Mouse (Mus musculus) liver, adult 2 months (tissue): ENCODE measurements around the gene Ube2z. TPM values are rescaled to one million over a fixed set of nuclear protein-coding genes. Genes with fewer than 3 reads are reported as not detected.

Source experiments
- DNase-seq: peaks from one replicate; pipeline ENCODE4 v3.0.0-alpha.2; 2011; ENCODE audit warnings: low read depth, low spot score; ENCODE audit errors: extremely low read depth
- H3K27ac ChIP-seq: fragments of 200-500 bp; replicated peaks from 2 replicates; pipeline ENCODE4 v1.5.1; 2012; ENCODE audit warnings: low read depth, mild to moderate bottlenecking, control low read depth, inconsistent platforms, low read length; ENCODE audit not compliant: insufficient read depth
- H3K27me3 ChIP-seq: fragments of 200-500 bp; 2 replicates; pipeline ENCODE4 v1.6.1; 2012; ENCODE audit warnings: mild to moderate bottlenecking, moderate library complexity, low read length, inconsistent platforms; ENCODE audit not compliant: control insufficient read depth, insufficient read depth
- H3K36me3 ChIP-seq: fragments of 200-500 bp; 2 replicates; pipeline ENCODE4 v1.6.1; 2012; ENCODE audit warnings: low read length, inconsistent platforms; ENCODE audit not compliant: control insufficient read depth, insufficient read depth
- H3K4me1 ChIP-seq: fragments of 200-500 bp; 2 replicates; pipeline ENCODE4 v1.6.1; 2011; ENCODE audit warnings: low read length; ENCODE audit not compliant: control insufficient read depth, insufficient read depth
- H3K4me3 ChIP-seq: fragments of 200-500 bp; 2 replicates; pipeline ENCODE4 v1.5.1; 2011; ENCODE audit warnings: low read depth, mild to moderate bottlenecking, control low read depth, low read length, moderate library complexity; ENCODE audit not compliant: insufficient read depth
- H3K79me2 ChIP-seq: fragments of 200-500 bp; 2 replicates; pipeline ENCODE4 v1.6.1; 2012; ENCODE audit warnings: inconsistent platforms, mild to moderate bottlenecking, low read length, moderate library complexity; ENCODE audit not compliant: control insufficient read depth, insufficient read depth
- H3K9ac ChIP-seq: fragments of 200-500 bp; 2 replicates; pipeline ENCODE4 v1.6.1; 2012; ENCODE audit warnings: low read depth, mild to moderate bottlenecking, control low read depth, inconsistent platforms, low read length
- CTCF ChIP-seq: fragments of 200-500 bp; IDR thresholded peaks from 2 replicates; pipeline ENCODE4 v1.5.1; 2011; ENCODE audit warnings: low read depth, low read length, control low read depth
- POLR2A ChIP-seq: fragments of 200-500 bp; IDR thresholded peaks from 2 replicates; pipeline ENCODE4 v1.6.1; 2011; ENCODE audit warnings: low read length, control low read depth; ENCODE audit not compliant: insufficient read depth; ENCODE audit errors: extremely low read depth
- WGBS: fragments of 180-500 bp; shearing (Covaris S2); methylation state at CpG from one replicate; pipeline ENCODE4 v1.1.7; 2018; 5-methylcytosine and 5-hydroxymethylcytosine counted together
- polyA plus RNA-seq: library from polyadenylated mRNA; depleted of rRNA; stranded (reverse); fragments of >200 nt; gene quantifications from 2 replicates; pipeline ENCODE4 v1.2.3, GENCODE M21; 2012
- total RNA-seq: library from RNA; depleted of rRNA; stranded (reverse); fragments of >200 nt; gene quantifications from 2 replicates; pipeline ENCODE4 v1.2.3, GENCODE M21; 2014

Ube2z gene
- total and polyA plus RNA-seq, 2 experiments: 18.6 to 22.8 TPM

DNA sequence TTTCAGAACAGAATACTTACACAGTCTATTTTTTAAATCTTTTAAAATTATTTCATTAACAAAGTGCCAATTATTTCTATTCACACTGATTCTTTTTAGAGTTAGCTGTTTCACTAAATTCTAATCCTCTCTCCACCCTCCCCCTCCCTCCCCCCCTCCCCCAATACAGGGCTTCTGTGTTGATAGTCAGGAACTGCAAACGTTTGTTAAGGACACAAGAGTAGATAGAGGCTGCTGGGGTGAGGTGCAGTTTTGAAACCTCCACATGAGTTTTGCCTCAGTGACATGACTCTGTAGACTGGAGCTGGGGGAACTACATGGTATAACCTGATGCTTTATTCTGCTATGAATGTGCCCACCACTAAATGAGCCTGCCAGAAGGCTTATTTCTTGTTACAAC lies 56.4 kb downstream of the Ube2z start:
- H3K4me1 ChIP-seq: no peaks in the 10 kb centered on the region
- WGBS: 8% methylated on average over 1 of the region's 1 CpGs

DNA sequence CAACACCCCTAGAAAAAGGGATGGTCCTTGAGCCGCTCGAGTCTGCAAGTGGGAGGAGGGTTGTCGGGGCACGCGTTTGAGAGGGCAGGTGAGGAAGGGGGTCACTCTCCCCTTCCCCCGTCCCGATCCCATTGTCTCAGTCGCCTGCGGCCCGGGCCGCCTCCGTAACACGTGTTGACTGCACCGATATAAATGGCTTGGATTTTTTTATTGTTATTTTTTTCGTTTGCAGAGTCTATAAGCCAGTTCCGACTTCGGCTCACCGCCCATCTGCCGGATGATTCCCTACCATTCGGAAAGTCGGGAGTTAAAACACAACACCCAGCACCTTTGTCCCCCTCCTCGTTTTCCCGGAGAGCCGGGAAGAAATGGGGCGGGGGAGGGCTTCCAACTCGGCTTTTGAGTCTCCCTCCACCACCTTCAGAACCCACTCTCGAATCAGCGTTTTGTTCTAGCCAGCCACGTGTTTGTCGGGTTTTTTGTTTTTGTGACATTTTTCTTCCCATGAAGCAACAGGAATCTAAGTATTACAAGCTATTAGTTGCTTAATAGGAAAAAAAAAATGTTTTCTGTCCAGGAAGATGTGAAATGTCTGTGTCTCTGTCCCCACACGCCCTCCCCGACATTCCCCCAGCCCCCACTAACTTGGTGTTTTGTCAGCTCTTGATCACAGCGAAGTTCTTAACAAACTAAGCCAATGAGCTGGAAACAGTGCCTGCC lies 57.5 kb downstream of the Ube2z start:
- no peak for DNase-seq
- TF ChIP-seq POLR2A: no peak
- TF ChIP-seq CTCF: no peak
- 4% methylated on average over 33 of the region's 33 CpGs for WGBS
- H3K27me3 ChIP-seq: peaks cover 39% of the 10 kb centered on the region
- no peaks in the 10 kb centered on the region for H3K36me3 ChIP-seq
- H3K9ac ChIP-seq: no peak overlapping the region
- H3K4me3 ChIP-seq: no peak overlapping the region
- H3K79me2 ChIP-seq: no peaks in the 10 kb centered on the region
- H3K27ac ChIP-seq: no peak overlapping the region
- no peaks in the 10 kb centered on the region for H3K4me1 ChIP-seq

More for the DNA sequence above, 56.4 kb downstream of the Ube2z start:
- TF ChIP-seq CTCF (no peak), POLR2A (no peak)
- Histone ChIP-seq H3K4me3 (no peak overlapping the region), H3K27ac (no peak overlapping the region), H3K27me3 (peaks cover 34% of the 10 kb centered on the region), H3K79me2 (no peaks in the 10 kb centered on the region), H3K9ac (no peak overlapping the region), H3K36me3 (no peaks in the 10 kb centered on the region)
- no peak for DNase-seq

DNA sequence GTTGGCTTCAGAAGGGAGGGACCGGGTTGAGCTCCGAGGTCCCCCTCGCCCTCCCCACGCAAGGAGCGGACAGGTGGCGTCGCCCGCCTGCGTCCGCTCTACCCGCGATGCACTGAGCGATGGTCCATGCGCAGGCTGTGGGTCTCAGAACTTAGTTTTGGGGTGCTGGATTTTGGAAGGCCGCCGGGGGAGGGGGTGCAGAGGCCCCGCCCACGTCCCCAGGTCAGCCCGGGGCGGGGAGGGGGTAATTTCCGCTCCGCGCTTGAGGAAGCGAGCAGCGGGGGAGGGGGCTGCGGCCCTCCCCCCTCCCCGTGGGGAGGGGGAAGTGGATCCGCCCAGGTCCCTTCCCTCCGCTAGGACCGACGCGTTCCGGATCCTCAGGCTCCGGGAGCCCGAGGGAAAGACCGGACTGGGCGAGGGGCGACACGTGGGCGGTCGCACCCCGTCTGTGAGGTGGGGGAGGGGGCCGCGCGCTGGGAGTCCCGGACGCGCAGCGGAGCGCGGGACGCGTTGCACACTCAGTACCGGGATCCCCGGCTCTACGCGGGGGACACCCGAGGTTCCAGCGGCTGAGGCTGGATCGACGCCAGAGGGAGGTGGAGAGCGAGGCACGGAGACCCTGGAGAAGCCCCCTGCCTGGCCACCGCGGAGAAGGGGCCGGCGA lies 58.2 kb downstream of the Ube2z start:
- no peak overlapping the region for H3K27ac ChIP-seq
- no peaks in the 10 kb centered on the region for H3K4me1 ChIP-seq
- no peak for DNase-seq
- H3K27me3 ChIP-seq: peaks cover 41% of the 10 kb centered on the region
- no peak overlapping the region for H3K9ac ChIP-seq
- no peak overlapping the region for H3K4me3 ChIP-seq
- no peaks in the 10 kb centered on the region for H3K36me3 ChIP-seq
- TF ChIP-seq CTCF: no peak
- TF ChIP-seq POLR2A: no peak
- H3K79me2 ChIP-seq: no peaks in the 10 kb centered on the region
- WGBS: 2% methylated on average over 67 of the region's 67 CpGs

DNA sequence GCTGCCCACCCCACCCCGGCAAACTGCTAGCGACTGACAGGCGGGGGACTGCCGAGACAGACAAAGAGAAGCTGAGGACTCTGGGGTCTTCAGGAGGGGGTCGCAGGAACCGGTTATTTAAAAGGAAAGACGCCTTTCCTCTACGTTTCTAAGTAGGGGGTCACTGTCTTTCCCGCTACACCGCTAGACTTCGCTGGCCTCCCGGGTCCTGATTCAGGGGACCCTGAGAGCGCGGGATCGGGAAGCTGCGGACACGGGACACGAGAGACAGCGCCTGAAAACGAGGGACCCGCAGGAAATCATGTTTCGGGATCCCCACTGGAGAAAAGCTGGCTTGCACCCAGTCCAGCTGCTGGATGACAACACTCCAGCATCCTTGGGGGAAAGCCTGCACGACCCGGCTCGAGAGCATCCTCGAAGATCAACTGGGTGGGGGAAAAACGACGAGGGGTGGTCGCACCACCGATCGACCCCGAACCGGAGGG lies 58.8 kb downstream of the Ube2z start:
- Histone ChIP-seq H3K4me3 (no peak overlapping the region), H3K27ac (no peak overlapping the region)
- 3% methylated on average over 33 of the region's 33 CpGs for WGBS

DNA sequence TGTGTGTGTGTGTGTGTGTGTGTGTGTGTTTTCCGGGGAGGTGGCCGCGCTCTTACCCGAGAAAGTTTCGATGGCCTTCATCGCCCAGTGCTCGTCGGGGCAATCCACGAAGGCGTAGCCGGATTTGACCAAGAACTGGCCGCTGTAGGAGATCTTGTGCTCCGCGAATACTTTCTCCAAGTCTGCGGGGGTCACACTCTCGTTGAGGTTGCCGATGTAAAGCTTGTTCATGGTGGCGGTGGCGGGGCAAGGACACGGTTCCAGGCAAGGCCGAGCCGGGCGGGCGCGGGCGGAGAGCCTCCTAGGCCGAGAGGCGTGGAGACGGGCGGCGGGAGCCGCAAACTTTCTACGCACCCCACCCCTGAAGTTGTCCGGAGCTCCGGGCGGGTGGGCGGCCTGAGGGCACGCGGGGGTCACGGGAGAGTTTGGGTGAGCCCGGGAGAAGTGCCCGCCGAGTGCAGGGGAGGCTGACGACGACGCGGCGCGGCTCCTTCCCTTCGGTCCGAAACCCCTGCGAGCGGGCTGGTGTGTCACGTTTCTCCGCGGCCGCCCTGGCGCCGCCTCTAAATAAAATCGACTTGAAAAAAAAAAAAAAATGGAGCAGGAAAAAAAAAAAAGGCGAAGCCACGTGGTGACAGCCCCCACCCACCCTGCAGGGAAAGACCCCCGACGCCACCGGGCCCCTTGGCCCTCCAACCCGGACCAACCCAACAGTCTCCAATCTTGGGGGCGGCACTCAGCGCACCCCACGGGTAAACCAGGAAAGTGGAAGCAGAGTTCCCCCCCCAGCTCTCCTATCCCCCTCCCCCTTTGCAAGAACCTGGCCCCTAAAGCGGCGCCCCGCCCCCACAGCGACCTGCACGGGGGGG lies 59.6 kb downstream of the Ube2z start, which contains the start of gene Igf2bp1:
Igf2bp1 (minus strand) TSS at position 538 of the 869 bp plus-strand sequence.
- peaks cover 38% of the 10 kb centered on the region for H3K27me3 ChIP-seq
- H3K4me1 ChIP-seq: no peaks in the 10 kb centered on the region
- no peak for DNase-seq
- H3K79me2 ChIP-seq: no peaks in the 10 kb centered on the region
- TF ChIP-seq CTCF (no peak), POLR2A (no peak)
- H3K27ac ChIP-seq: no peak within 1 kb of the TSS
- H3K36me3 ChIP-seq: no peaks in the 10 kb centered on the region
- H3K4me3 ChIP-seq: no peak within 1 kb of the TSS; the same call in 1 of the 2 replicates
- 2% methylated on average over 69 of the region's 74 CpGs for WGBS
- no peak within 1 kb of the TSS for H3K9ac ChIP-seq

More for the DNA sequence above, 58.8 kb downstream of the Ube2z start:
- TF ChIP-seq POLR2A (no peak), CTCF (no peak)
- H3K36me3 ChIP-seq: no peaks in the 10 kb centered on the region
- DNase-seq: no peak
- no peaks in the 10 kb centered on the region for H3K79me2 ChIP-seq
- H3K9ac ChIP-seq: no peak overlapping the region
- peaks cover 41% of the 10 kb centered on the region for H3K27me3 ChIP-seq
- H3K4me1 ChIP-seq: no peaks in the 10 kb centered on the region
